Mouse (Mus musculus) liver, adult 2 months (tissue): ENCODE data around the gene Slc7a14.

Source experiments
- CTCF ChIP-seq: fragments of 200-500 bp; IDR thresholded peaks from 2 replicates; pipeline ENCODE4 v1.5.1; 2011; ENCODE audit warnings: low read depth, low read length, control low read depth
- POLR2A ChIP-seq: fragments of 200-500 bp; IDR thresholded peaks from 2 replicates; pipeline ENCODE4 v1.6.1; 2011; ENCODE audit warnings: low read length, control low read depth; ENCODE audit not compliant: insufficient read depth; ENCODE audit errors: extremely low read depth

GRCm38 (mm10) chr3:31161336-31161735 is 148.8 kb downstream of the Slc7a14 start:
- no peak for TF ChIP-seq POLR2A
- no peak for TF ChIP-seq CTCF
